Mouse (Mus musculus): ENCODE results near the gene Irs2. TPM values are rescaled to one million over a fixed set of nuclear protein-coding genes. Genes with fewer than 3 reads are reported as not detected.

Irs2 gene
- polyA plus RNA-seq, 1 experiment = 14.6 TPM

- Histone ChIP-seq H3K4me1 (ENCODE audit: control insufficient read depth, insufficient read depth, insufficient read length, low read length) (peaks cover 27% of the 10 kb centered on the region), H3K27ac (replicated peaks; ENCODE audit: low read depth, low read length) (no peak overlapping the region)
These were observed 4.3 kb downstream of the Irs2 start for GRCm38 (mm10) chr8:11003917-11004470.

GRCm38 (mm10) chr8:11003253-11003652, 5.0 kb downstream of the Irs2 start:
- no peak overlapping the region for H3K27ac ChIP-seq (replicated peaks; ENCODE audit: low read depth, low read length)
- peak overlapping the region; percentile 44 for H3K4me3 ChIP-seq (ENCODE audit: insufficient read depth, low read depth, low read length)
- H3K4me1 ChIP-seq (ENCODE audit: control insufficient read depth, insufficient read depth, insufficient read length, low read length) = peaks cover 27% of the 10 kb centered on the region

More at GRCm38 (mm10) chr8:11003917-11004470, 4.3 kb downstream of the Irs2 start:
- peak overlapping the region; percentile 44 for H3K4me3 ChIP-seq (ENCODE audit: insufficient read depth, low read depth, low read length)

- Histone ChIP-seq H3K4me3 (ENCODE audit: insufficient read depth, low read depth, low read length) (peak overlapping the region; percentile 44), H3K27ac (replicated peaks; ENCODE audit: low read depth, low read length) (0 out of 2 replicates have a peak overlapping the region, but pooled peaks have one; percentile 3), H3K4me1 (ENCODE audit: control insufficient read depth, insufficient read depth, insufficient read length, low read length) (peaks cover 27% of the 10 kb centered on the region)
These were observed 5.4 kb downstream of the Irs2 start for GRCm38 (mm10) chr8:11002816-11003215.

GRCm38 (mm10) chr8:11001062-11001549, 7.2 kb downstream of the Irs2 start:
- H3K27ac ChIP-seq (replicated peaks; ENCODE audit: low read depth, low read length) = no peak overlapping the region
- H3K4me1 ChIP-seq (ENCODE audit: control insufficient read depth, insufficient read depth, insufficient read length, low read length) = peaks cover 25% of the 10 kb centered on the region
- H3K4me3 ChIP-seq (ENCODE audit: insufficient read depth, low read depth, low read length) = peak overlapping the region; percentile 7; the same call in 1 of the 2 replicates

- no peak overlapping the region for H3K4me3 ChIP-seq (ENCODE audit: insufficient read depth, low read depth, low read length)
- no peak overlapping the region for H3K27ac ChIP-seq (replicated peaks; ENCODE audit: low read depth, low read length)
- H3K4me1 ChIP-seq (ENCODE audit: control insufficient read depth, insufficient read depth, insufficient read length, low read length) = peaks cover 14% of the 10 kb centered on the region
These were observed 8.7 kb downstream of the Irs2 start for GRCm38 (mm10) chr8:10999538-10999937.

- Histone ChIP-seq H3K4me3 (ENCODE audit: insufficient read depth, low read depth, low read length) (no peak overlapping the region), H3K27ac (replicated peaks; ENCODE audit: low read depth, low read length) (no peak overlapping the region)
These were observed 12.0 kb downstream of the Irs2 start for GRCm38 (mm10) chr8:10996247-10996646.

GRCm38 (mm10) chr8:10995756-10996155, 12.5 kb downstream of the Irs2 start:
- Histone ChIP-seq H3K4me3 (ENCODE audit: insufficient read depth, low read depth, low read length) (no peak overlapping the region), H3K4me1 (ENCODE audit: control insufficient read depth, insufficient read depth, insufficient read length, low read length) (0 out of 2 replicates have a peak, but pooled peaks cover 2% of the 10 kb centered on the region), H3K27ac (replicated peaks; ENCODE audit: low read depth, low read length) (no peak overlapping the region)

More at GRCm38 (mm10) chr8:10996247-10996646, 12.0 kb downstream of the Irs2 start:
- peaks cover 4% of the 10 kb centered on the region; the same call in 1 of the 2 replicates for H3K4me1 ChIP-seq (ENCODE audit: control insufficient read depth, insufficient read depth, insufficient read length, low read length)

- no peak overlapping the region for H3K27ac ChIP-seq (replicated peaks; ENCODE audit: low read depth, low read length)
- H3K4me1 ChIP-seq (ENCODE audit: control insufficient read depth, insufficient read depth, insufficient read length, low read length) = 0 out of 2 replicates have a peak, but pooled peaks cover 2% of the 10 kb centered on the region
- H3K4me3 ChIP-seq (ENCODE audit: insufficient read depth, low read depth, low read length) = no peak overlapping the region
These were observed 13.8 kb downstream of the Irs2 start for GRCm38 (mm10) chr8:10994390-10994954.

GRCm38 (mm10) chr8:10993582-10994216, 14.6 kb downstream of the Irs2 start:
- Histone ChIP-seq H3K4me3 (ENCODE audit: insufficient read depth, low read depth, low read length) (no peak overlapping the region), H3K4me1 (ENCODE audit: control insufficient read depth, insufficient read depth, insufficient read length, low read length) (0 out of 2 replicates have a peak, but pooled peaks cover 2% of the 10 kb centered on the region), H3K27ac (replicated peaks; ENCODE audit: low read depth, low read length) (no peak overlapping the region)

- Histone ChIP-seq H3K27ac (replicated peaks; ENCODE audit: low read depth, low read length) (no peak overlapping the region), H3K4me1 (ENCODE audit: control insufficient read depth, insufficient read depth, insufficient read length, low read length) (0 out of 2 replicates have a peak, but pooled peaks cover 2% of the 10 kb centered on the region), H3K4me3 (ENCODE audit: insufficient read depth, low read depth, low read length) (no peak overlapping the region)
These were observed 16.2 kb downstream of the Irs2 start for GRCm38 (mm10) chr8:10992081-10992480.

- Histone ChIP-seq H3K4me3 (ENCODE audit: insufficient read depth, low read depth, low read length) (no peak overlapping the region), H3K27ac (replicated peaks; ENCODE audit: low read depth, low read length) (no peak overlapping the region), H3K4me1 (ENCODE audit: control insufficient read depth, insufficient read depth, insufficient read length, low read length) (0 out of 2 replicates have a peak, but pooled peaks cover 2% of the 10 kb centered on the region)
These were observed 16.9 kb downstream of the Irs2 start for GRCm38 (mm10) chr8:10991323-10991722.

- H3K27ac ChIP-seq (replicated peaks; ENCODE audit: low read depth, low read length) = no peak overlapping the region
- H3K4me3 ChIP-seq (ENCODE audit: insufficient read depth, low read depth, low read length) = no peak overlapping the region
- H3K4me1 ChIP-seq (ENCODE audit: control insufficient read depth, insufficient read depth, insufficient read length, low read length) = no peaks in the 10 kb centered on the region
These were observed 17.7 kb downstream of the Irs2 start for GRCm38 (mm10) chr8:10990421-10991110.

- H3K4me1 ChIP-seq (ENCODE audit: control insufficient read depth, insufficient read depth, insufficient read length, low read length) = no peaks in the 10 kb centered on the region
- no peak overlapping the region for H3K4me3 ChIP-seq (ENCODE audit: insufficient read depth, low read depth, low read length)
- H3K27ac ChIP-seq (replicated peaks; ENCODE audit: low read depth, low read length) = no peak overlapping the region
These were observed 18.3 kb downstream of the Irs2 start for GRCm38 (mm10) chr8:10989946-10990345.

- H3K4me3 ChIP-seq (ENCODE audit: insufficient read depth, low read depth, low read length) = no peak overlapping the region
- no peak overlapping the region for H3K27ac ChIP-seq (replicated peaks; ENCODE audit: low read depth, low read length)
- H3K4me1 ChIP-seq (ENCODE audit: control insufficient read depth, insufficient read depth, insufficient read length, low read length) = no peaks in the 10 kb centered on the region
These were observed 21.6 kb downstream of the Irs2 start for GRCm38 (mm10) chr8:10986638-10987037.

GRCm38 (mm10) chr8:10985064-10985463, 23.2 kb downstream of the Irs2 start:
- no peak overlapping the region for H3K27ac ChIP-seq (replicated peaks; ENCODE audit: low read depth, low read length)
- H3K4me1 ChIP-seq (ENCODE audit: control insufficient read depth, insufficient read depth, insufficient read length, low read length) = no peaks in the 10 kb centered on the region
- H3K4me3 ChIP-seq (ENCODE audit: insufficient read depth, low read depth, low read length) = no peak overlapping the region
